Mouse (Mus musculus): Measurements from ENCODE around the gene Epha10. TPM values are rescaled to one million over a fixed set of nuclear protein-coding genes. Genes with fewer than 3 reads are reported as not detected.

Gene Epha10
- 0.08 TPM in 1 of 2 replicates, not detected in the other for polyA plus RNA-seq (2014; fragmentation: Nextera tagmentation; extraction: Ambion mirVana)

GRCm38 (mm10) chr4:124880599-124880998, at the start of gene Epha10:
Gene Epha10, plus strand, starts transcription at chr4:124880899.
- ATAC-seq (replicated peaks; ENCODE audit: low FRiP score) (no peak), DNase-seq (ENCODE audit: low spot score) (no peak)
- no peaks in the 10 kb centered on the region for H3K4me1 ChIP-seq (replicated peaks; ENCODE audit: control insufficient read depth, insufficient read depth, low read length)
- H3K4me2 ChIP-seq: peak within 1 kb of the TSS; percentile 58
- H3K36me3 ChIP-seq (ENCODE audit: control insufficient read depth, insufficient read depth, low read length): no peaks in the 10 kb centered on the region
- H3K9ac ChIP-seq (ENCODE audit: low read depth, low read length): no peak within 1 kb of the TSS
- H3K9me3 ChIP-seq (ENCODE audit: control insufficient read depth, low read length): 0 out of 2 replicates have a peak, but pooled peaks cover 4% of the 10 kb centered on the region
- H3K27me3 ChIP-seq (replicated peaks; ENCODE audit: control insufficient read depth, insufficient read depth, low read length): peaks cover 62% of the 10 kb centered on the region
- 6% methylated on average over 11 of the region's 11 CpGs for WGBS
- H3K27ac ChIP-seq (ENCODE audit: low read depth, low read length): no peak within 1 kb of the TSS
- peak within 1 kb of the TSS; percentile 39 for H3K4me3 ChIP-seq (ENCODE audit: low read depth, low read length)

DNA sequence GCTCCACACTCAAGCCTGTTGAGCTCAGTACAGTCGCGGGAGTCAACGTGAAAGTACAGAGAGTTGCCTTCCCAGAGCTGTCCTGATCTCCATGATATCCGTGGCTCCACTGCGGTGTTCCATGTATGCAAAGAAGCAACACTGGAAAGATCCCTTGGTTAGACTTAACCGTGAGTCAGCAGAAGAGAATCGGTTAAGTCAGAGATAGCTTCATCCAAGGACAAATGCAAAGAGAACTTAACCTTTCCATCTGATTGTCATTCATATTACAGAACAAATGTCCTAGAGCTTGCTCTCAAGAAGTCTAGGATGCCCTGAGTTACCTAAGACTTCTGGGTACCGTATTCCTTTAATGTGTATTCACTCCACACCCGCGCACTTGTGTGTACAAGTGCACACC, 47.9 kb upstream of the Epha10 start:
- no peak overlapping the region for H3K9ac ChIP-seq (ENCODE audit: low read depth, low read length)
- no peaks in the 10 kb centered on the region for H3K27me3 ChIP-seq (replicated peaks; ENCODE audit: control insufficient read depth, insufficient read depth, low read length)
- no peak overlapping the region for H3K4me3 ChIP-seq (ENCODE audit: low read depth, low read length)
- WGBS: 93% methylated on average over 10 of the region's 10 CpGs
- peaks cover 9% of the 10 kb centered on the region; the same call in 1 of the 2 replicates for H3K36me3 ChIP-seq (ENCODE audit: control insufficient read depth, insufficient read depth, low read length)
- no peaks in the 10 kb centered on the region for H3K9me3 ChIP-seq (ENCODE audit: control insufficient read depth, low read length)
- H3K27ac ChIP-seq (ENCODE audit: low read depth, low read length): no peak overlapping the region
- no peak for DNase-seq (ENCODE audit: low spot score)
- ATAC-seq (replicated peaks; ENCODE audit: low FRiP score): no peak
- H3K4me2 ChIP-seq: no peak overlapping the region
- H3K4me1 ChIP-seq (replicated peaks; ENCODE audit: control insufficient read depth, insufficient read depth, low read length): no peaks in the 10 kb centered on the region

DNA sequence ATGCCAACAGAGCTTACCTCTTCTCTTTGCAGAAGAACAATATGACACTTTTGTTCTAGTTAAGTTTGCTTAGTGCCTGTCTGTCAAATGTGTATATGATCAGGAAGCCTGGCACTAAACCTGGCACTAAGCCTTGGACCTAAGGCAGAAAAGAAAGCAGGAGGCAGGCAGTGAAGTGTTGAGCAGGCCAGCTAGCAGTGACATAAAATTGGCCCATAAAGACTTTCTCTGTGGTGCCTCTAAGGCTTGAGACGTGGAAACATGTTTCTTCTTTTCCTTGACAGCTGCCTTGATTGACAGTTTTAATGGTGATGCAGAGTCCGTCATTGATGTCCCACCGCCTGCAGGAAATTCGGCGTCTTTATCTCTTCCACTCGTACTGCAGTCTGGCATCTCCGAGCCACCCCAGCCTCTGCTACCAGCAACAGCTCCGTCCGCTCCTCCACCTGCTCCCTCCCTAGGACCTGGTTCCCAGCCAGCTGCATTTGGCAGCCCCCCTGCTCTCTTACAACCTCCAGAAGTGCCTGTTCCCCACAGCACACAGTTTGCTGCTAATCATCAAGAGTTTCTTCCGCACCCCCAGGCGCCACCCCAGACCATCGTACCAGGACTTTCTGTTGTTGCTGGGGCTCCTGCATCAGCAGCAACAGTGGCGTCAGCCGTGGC, 42.5 kb upstream of the Epha10 start:
- no peaks in the 10 kb centered on the region for H3K27me3 ChIP-seq (replicated peaks; ENCODE audit: control insufficient read depth, insufficient read depth, low read length)
- no peak overlapping the region for H3K9ac ChIP-seq (ENCODE audit: low read depth, low read length)
- H3K4me1 ChIP-seq (replicated peaks; ENCODE audit: control insufficient read depth, insufficient read depth, low read length): no peaks in the 10 kb centered on the region
- peaks cover 34% of the 10 kb centered on the region for H3K36me3 ChIP-seq (ENCODE audit: control insufficient read depth, insufficient read depth, low read length)
- no peak overlapping the region for H3K4me2 ChIP-seq
- ATAC-seq (replicated peaks; ENCODE audit: low FRiP score) (no peak), DNase-seq (ENCODE audit: low spot score) (no peak)
- no peaks in the 10 kb centered on the region for H3K9me3 ChIP-seq (ENCODE audit: control insufficient read depth, low read length)
- no peak overlapping the region for H3K4me3 ChIP-seq (ENCODE audit: low read depth, low read length)
- WGBS: 84% methylated on average over 14 of the region's 14 CpGs
- H3K27ac ChIP-seq (ENCODE audit: low read depth, low read length): no peak overlapping the region

GRCm38 (mm10) chr4:124840998-124841397, 39.7 kb upstream of the Epha10 start:
- no peak overlapping the region for H3K27ac ChIP-seq (ENCODE audit: low read depth, low read length)
- no peak for DNase-seq (ENCODE audit: low spot score)
- 93% methylated on average over 1 of the region's 1 CpGs for WGBS
- peaks cover 37% of the 10 kb centered on the region for H3K36me3 ChIP-seq (ENCODE audit: control insufficient read depth, insufficient read depth, low read length)
- H3K9ac ChIP-seq (ENCODE audit: low read depth, low read length): no peak overlapping the region
- no peak for ATAC-seq (replicated peaks; ENCODE audit: low FRiP score)
- H3K9me3 ChIP-seq (ENCODE audit: control insufficient read depth, low read length): no peaks in the 10 kb centered on the region
- H3K27me3 ChIP-seq (replicated peaks; ENCODE audit: control insufficient read depth, insufficient read depth, low read length): no peaks in the 10 kb centered on the region
- no peak overlapping the region for H3K4me2 ChIP-seq
- no peaks in the 10 kb centered on the region for H3K4me1 ChIP-seq (replicated peaks; ENCODE audit: control insufficient read depth, insufficient read depth, low read length)
- no peak overlapping the region for H3K4me3 ChIP-seq (ENCODE audit: low read depth, low read length)

- Histone ChIP-seq H3K9me3 (ENCODE audit: control insufficient read depth, low read length) (no peaks in the 10 kb centered on the region), H3K36me3 (ENCODE audit: control insufficient read depth, insufficient read depth, low read length) (peaks cover 32% of the 10 kb centered on the region), H3K4me2 (no peak overlapping the region), H3K9ac (ENCODE audit: low read depth, low read length) (no peak overlapping the region), H3K27me3 (replicated peaks; ENCODE audit: control insufficient read depth, insufficient read depth, low read length) (no peaks in the 10 kb centered on the region), H3K4me3 (ENCODE audit: low read depth, low read length) (no peak overlapping the region), H3K27ac (ENCODE audit: low read depth, low read length) (no peak overlapping the region), H3K4me1 (replicated peaks; ENCODE audit: control insufficient read depth, insufficient read depth, low read length) (peaks cover 2% of the 10 kb centered on the region; the same call in 1 of the 2 replicates)
- peak; percentile 50; the same call in 1 of the 2 replicates for ATAC-seq (replicated peaks; ENCODE audit: low FRiP score)
- no peak for DNase-seq (ENCODE audit: low spot score)
- 66% methylated on average over 11 of the region's 11 CpGs for WGBS
These were observed 37.2 kb upstream of the Epha10 start for GRCm38 (mm10) chr4:124843493-124843892.

- H3K4me2 ChIP-seq: no peak overlapping the region
- no peak overlapping the region for H3K27ac ChIP-seq (ENCODE audit: low read depth, low read length)
- WGBS: 12% methylated on average over 8 of the region's 8 CpGs
- no peak overlapping the region for H3K9ac ChIP-seq (ENCODE audit: low read depth, low read length)
- no peak overlapping the region for H3K4me3 ChIP-seq (ENCODE audit: low read depth, low read length)
- DNase-seq (ENCODE audit: low spot score) (peak; percentile 83), ATAC-seq (replicated peaks; ENCODE audit: low FRiP score) (peak; percentile 56)
- H3K4me1 ChIP-seq (replicated peaks; ENCODE audit: control insufficient read depth, insufficient read depth, low read length): peaks cover 13% of the 10 kb centered on the region
- peaks cover 10% of the 10 kb centered on the region for H3K36me3 ChIP-seq (ENCODE audit: control insufficient read depth, insufficient read depth, low read length)
- no peaks in the 10 kb centered on the region for H3K27me3 ChIP-seq (replicated peaks; ENCODE audit: control insufficient read depth, insufficient read depth, low read length)
- H3K9me3 ChIP-seq (ENCODE audit: control insufficient read depth, low read length): no peaks in the 10 kb centered on the region
These were observed 33.1 kb upstream of the Epha10 start for GRCm38 (mm10) chr4:124847573-124847972.

DNA sequence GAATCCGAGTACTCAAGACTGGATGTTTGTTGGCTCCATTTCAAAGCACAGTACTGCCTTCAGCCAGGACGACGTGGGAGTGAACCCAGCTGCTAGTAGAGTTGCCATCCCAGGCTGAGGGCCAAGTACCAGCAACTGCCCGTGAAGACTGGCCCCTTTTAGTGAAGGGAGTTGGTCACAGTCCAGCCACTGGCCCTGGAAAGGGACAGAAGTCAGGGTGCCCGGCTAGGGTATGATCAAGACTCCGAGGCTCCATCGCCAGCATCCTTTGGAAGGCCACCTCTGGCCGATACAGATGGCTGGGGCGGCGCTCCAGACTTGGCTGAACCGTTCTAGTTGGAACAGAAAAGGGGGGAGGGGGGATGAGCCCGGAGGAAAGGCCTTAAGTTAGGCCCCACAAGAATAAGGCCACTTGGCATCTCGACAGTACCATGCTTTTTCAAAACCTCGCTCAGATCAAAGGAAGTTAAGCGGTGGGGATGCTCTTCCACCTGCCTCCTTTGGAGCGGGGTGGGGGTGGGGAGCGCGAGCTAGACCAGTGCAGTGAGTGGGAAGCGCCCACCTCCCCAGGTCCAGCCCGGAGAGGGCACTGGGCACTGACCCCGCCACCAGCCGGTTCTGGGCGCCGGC, 31.0 kb upstream of the Epha10 start:
- Histone ChIP-seq H3K9ac (ENCODE audit: low read depth, low read length) (peak overlapping the region; percentile 95), H3K27me3 (replicated peaks; ENCODE audit: control insufficient read depth, insufficient read depth, low read length) (no peaks in the 10 kb centered on the region), H3K4me2 (peak overlapping the region; percentile 97), H3K4me3 (ENCODE audit: low read depth, low read length) (peak overlapping the region; percentile 90), H3K27ac (ENCODE audit: low read depth, low read length) (peak overlapping the region; percentile 83), H3K9me3 (ENCODE audit: control insufficient read depth, low read length) (no peaks in the 10 kb centered on the region), H3K4me1 (replicated peaks; ENCODE audit: control insufficient read depth, insufficient read depth, low read length) (peaks cover 13% of the 10 kb centered on the region), H3K36me3 (ENCODE audit: control insufficient read depth, insufficient read depth, low read length) (peaks cover 19% of the 10 kb centered on the region)
- DNase-seq (ENCODE audit: low spot score) (peak; percentile 39), ATAC-seq (replicated peaks; ENCODE audit: low FRiP score) (no peak)
- WGBS: 7% methylated on average over 24 of the region's 24 CpGs

DNA sequence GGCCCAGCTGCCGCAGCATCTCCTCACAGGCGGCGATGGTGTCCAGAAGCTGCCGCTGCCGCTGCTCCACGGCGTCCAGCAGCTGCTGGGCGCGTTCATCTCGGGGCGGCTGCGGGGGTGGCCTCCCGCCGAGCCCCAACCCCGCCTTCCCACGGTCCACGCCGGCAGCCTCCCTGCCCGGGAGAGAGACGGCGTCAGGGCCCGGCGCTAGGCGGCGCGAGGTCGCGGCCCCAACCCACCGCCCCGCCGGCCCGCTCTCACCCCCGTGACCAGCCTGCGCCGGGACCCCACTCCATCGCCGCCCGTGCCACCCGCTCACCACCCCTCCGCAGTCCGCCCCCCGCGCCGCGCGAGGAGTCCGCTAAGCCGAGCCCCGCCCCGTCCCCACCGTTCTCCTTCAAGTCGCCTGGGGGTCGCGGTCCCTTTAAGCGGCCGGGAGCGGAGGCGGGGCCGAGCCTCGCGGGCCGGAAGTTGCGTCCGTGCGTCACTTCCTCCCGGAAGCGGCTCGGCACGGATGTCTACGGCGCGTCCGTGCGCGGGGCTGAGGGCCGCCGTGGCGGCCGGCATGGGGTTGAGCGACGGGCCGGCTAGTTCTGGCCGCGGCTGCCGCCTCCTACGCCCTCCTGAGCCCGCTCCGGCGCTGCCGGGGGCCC, 30.3 kb upstream of the Epha10 start, which contains the start of gene Yrdc:
Yrdc (plus strand) TSS at position 419 of the 653 bp plus-strand sequence.
- peaks cover 13% of the 10 kb centered on the region for H3K4me1 ChIP-seq (replicated peaks; ENCODE audit: control insufficient read depth, insufficient read depth, low read length)
- ATAC-seq (replicated peaks; ENCODE audit: low FRiP score): peak; percentile 90
- peak within 1 kb of the TSS; percentile 83 for H3K27ac ChIP-seq (ENCODE audit: low read depth, low read length)
- peaks cover 20% of the 10 kb centered on the region for H3K36me3 ChIP-seq (ENCODE audit: control insufficient read depth, insufficient read depth, low read length)
- peak; percentile 95 for DNase-seq (ENCODE audit: low spot score)
- under 1% methylated on average over 90 of the region's 90 CpGs for WGBS
- H3K4me2 ChIP-seq: peak within 1 kb of the TSS; percentile 97
- no peaks in the 10 kb centered on the region for H3K27me3 ChIP-seq (replicated peaks; ENCODE audit: control insufficient read depth, insufficient read depth, low read length)
- H3K4me3 ChIP-seq (ENCODE audit: low read depth, low read length): peak within 1 kb of the TSS; percentile 90
- H3K9me3 ChIP-seq (ENCODE audit: control insufficient read depth, low read length): no peaks in the 10 kb centered on the region
- peak within 1 kb of the TSS; percentile 95 for H3K9ac ChIP-seq (ENCODE audit: low read depth, low read length)

Data from liver, embryonic 11.5 days (tissue).